Mouse (Mus musculus) erythroblast, embryonic 14.5 days (primary cell): ENCODE data around the gene Ube2e3. TPM values are rescaled to one million over a fixed set of nuclear protein-coding genes. Genes with fewer than 3 reads are reported as not detected.

Source experiments
- H3K27me3 ChIP-seq: 2 replicates; pipeline ENCODE4 v1.6.1; 2012; ENCODE audit warnings: inconsistent platforms; ENCODE audit not compliant: control insufficient read depth
- H3K36me3 ChIP-seq: 2 replicates; pipeline ENCODE4 v1.6.1; 2012; ENCODE audit warnings: mild to moderate bottlenecking, inconsistent platforms; ENCODE audit not compliant: control insufficient read depth
- H3K4me1 ChIP-seq: 2 replicates; pipeline ENCODE4 v1.6.1; 2012; ENCODE audit warnings: inconsistent platforms; ENCODE audit not compliant: control insufficient read depth
- H3K4me3 ChIP-seq: replicated peaks from 2 replicates; pipeline ENCODE3; 2012; ENCODE audit warnings: moderate library complexity, mild to moderate bottlenecking, inconsistent platforms
- H3K9me3 ChIP-seq: 2 replicates; pipeline ENCODE4 v1.6.1; 2012; ENCODE audit warnings: low read length, inconsistent platforms, mixed read lengths; ENCODE audit not compliant: control insufficient read depth
- GATA1 ChIP-seq: IDR thresholded peaks from 2 replicates; pipeline ENCODE4 v1.6.1; 2012; ENCODE audit warnings: low read length, inconsistent platforms, mixed read lengths
- TAL1 ChIP-seq: IDR thresholded peaks from 3 replicates; pipeline ENCODE4 v1.6.1; 2012; ENCODE audit warnings: low read length, inconsistent platforms, mixed read lengths
- polyA plus RNA-seq: library from polyadenylated mRNA; stranded (reverse); fragments of >175 nt; gene quantifications from 2 replicates; pipeline ENCODE4 v1.2.3, GENCODE M21; 2012

Ube2e3 gene
- polyA plus RNA-seq, 1 experiment: 37.8 TPM

- Histone ChIP-seq H3K9me3 (no peaks in the 10 kb centered on the region), H3K4me3 (no peak overlapping the region), H3K36me3 (peaks cover 32% of the 10 kb centered on the region), H3K4me1 (peaks cover 34% of the 10 kb centered on the region), H3K27me3 (no peaks in the 10 kb centered on the region)
- no peak for TF ChIP-seq TAL1
- TF ChIP-seq GATA1: no peak
Measured at GRCm38 (mm10) chr2:78911516-78911915, 43.6 kb downstream of the Ube2e3 start.

- no peak for TF ChIP-seq TAL1
- TF ChIP-seq GATA1: no peak
- peaks cover 19% of the 10 kb centered on the region for H3K4me1 ChIP-seq
- no peak overlapping the region for H3K4me3 ChIP-seq
- no peaks in the 10 kb centered on the region for H3K9me3 ChIP-seq
- H3K36me3 ChIP-seq: peaks cover 43% of the 10 kb centered on the region
- no peaks in the 10 kb centered on the region for H3K27me3 ChIP-seq
Measured at GRCm38 (mm10) chr2:78914861-78915260, 46.9 kb downstream of the Ube2e3 start.

- TF ChIP-seq TAL1: no peak
- no peak for TF ChIP-seq GATA1
- no peaks in the 10 kb centered on the region for H3K9me3 ChIP-seq
- H3K4me3 ChIP-seq: no peak overlapping the region
- peaks cover 85% of the 10 kb centered on the region for H3K36me3 ChIP-seq
- H3K4me1 ChIP-seq: peaks cover 20% of the 10 kb centered on the region
- H3K27me3 ChIP-seq: no peaks in the 10 kb centered on the region
Measured at GRCm38 (mm10) chr2:78922980-78923674, 55.2 kb downstream of the Ube2e3 start.

- TF ChIP-seq GATA1 (no peak), TAL1 (no peak)
- no peak overlapping the region for H3K4me3 ChIP-seq
- peaks cover 20% of the 10 kb centered on the region for H3K4me1 ChIP-seq
- no peaks in the 10 kb centered on the region for H3K9me3 ChIP-seq
- no peaks in the 10 kb centered on the region for H3K27me3 ChIP-seq
- peaks cover 68% of the 10 kb centered on the region for H3K36me3 ChIP-seq
Measured at GRCm38 (mm10) chr2:78925807-78926206, 57.9 kb downstream of the Ube2e3 start.

- Histone ChIP-seq H3K27me3 (no peaks in the 10 kb centered on the region), H3K4me1 (peaks cover 17% of the 10 kb centered on the region), H3K9me3 (no peaks in the 10 kb centered on the region), H3K4me3 (no peak overlapping the region), H3K36me3 (peaks cover 55% of the 10 kb centered on the region)
- no peak for TF ChIP-seq GATA1
- no peak for TF ChIP-seq TAL1
Measured at GRCm38 (mm10) chr2:78927625-78928024, 59.7 kb downstream of the Ube2e3 start.

GRCm38 (mm10) chr2:78928080-78928479 is 60.2 kb downstream of the Ube2e3 start:
- Histone ChIP-seq H3K27me3 (no peaks in the 10 kb centered on the region), H3K36me3 (peaks cover 51% of the 10 kb centered on the region), H3K9me3 (no peaks in the 10 kb centered on the region), H3K4me1 (peaks cover 12% of the 10 kb centered on the region), H3K4me3 (no peak overlapping the region)
- no peak for TF ChIP-seq GATA1
- TF ChIP-seq TAL1: no peak

- Histone ChIP-seq H3K4me3 (no peak overlapping the region), H3K36me3 (peaks cover 25% of the 10 kb centered on the region), H3K9me3 (no peaks in the 10 kb centered on the region), H3K4me1 (no peaks in the 10 kb centered on the region; the same call in 1 of the 2 replicates), H3K27me3 (no peaks in the 10 kb centered on the region)
- TF ChIP-seq TAL1 (no peak), GATA1 (no peak)
Measured at GRCm38 (mm10) chr2:78931358-78931757, 63.4 kb downstream of the Ube2e3 start.

- Histone ChIP-seq H3K4me3 (no peak overlapping the region), H3K36me3 (no peaks in the 10 kb centered on the region), H3K27me3 (no peaks in the 10 kb centered on the region), H3K4me1 (peaks cover 8% of the 10 kb centered on the region), H3K9me3 (no peaks in the 10 kb centered on the region)
- TF ChIP-seq GATA1 (no peak), TAL1 (no peak)
Measured at GRCm38 (mm10) chr2:78959451-78959850, 91.5 kb downstream of the Ube2e3 start.

- no peaks in the 10 kb centered on the region for H3K9me3 ChIP-seq
- no peak overlapping the region for H3K4me3 ChIP-seq
- H3K36me3 ChIP-seq: no peaks in the 10 kb centered on the region
- H3K27me3 ChIP-seq: no peaks in the 10 kb centered on the region
- H3K4me1 ChIP-seq: peaks cover 8% of the 10 kb centered on the region
- no peak for TF ChIP-seq GATA1
- no peak for TF ChIP-seq TAL1
Measured at GRCm38 (mm10) chr2:78960288-78960687, 92.4 kb downstream of the Ube2e3 start.

- Histone ChIP-seq H3K4me1 (peaks cover 8% of the 10 kb centered on the region), H3K36me3 (no peaks in the 10 kb centered on the region), H3K27me3 (no peaks in the 10 kb centered on the region), H3K9me3 (no peaks in the 10 kb centered on the region), H3K4me3 (no peak overlapping the region)
- TF ChIP-seq GATA1 (no peak), TAL1 (no peak)
Measured at GRCm38 (mm10) chr2:78961023-78961422, 93.1 kb downstream of the Ube2e3 start.
